Mouse (Mus musculus) lung, postnatal 0 days (tissue): ENCODE measurements around the gene Fcrl6. TPM values are rescaled to one million over a fixed set of nuclear protein-coding genes. Genes with fewer than 3 reads are reported as not detected.

Experiments used
- ATAC-seq: fragments of 200-750 bp; cut with Nextera tagmentation; 2 replicates; pipeline ENCODE4 v1.8.0; 2017; ENCODE audit warnings: moderate library complexity
- DNase-seq: peaks from one replicate; pipeline ENCODE4 v3.0.0-alpha.2; 2016; ENCODE audit warnings: low spot score
- H3K27ac ChIP-seq: fragments of 300-500 bp; sonication (generic); 2 replicates; pipeline ENCODE4 v1.5.1; 2014; ENCODE audit warnings: antibody characterized with exemption, mild to moderate bottlenecking, low read length, mixed read lengths
- H3K27me3 ChIP-seq: fragments of 300-500 bp; sonication (generic); replicated peaks from 2 replicates; pipeline ENCODE4 v1.6.1; 2014; ENCODE audit warnings: low read length, mixed read lengths; ENCODE audit not compliant: insufficient read depth
- H3K36me3 ChIP-seq: fragments of 300-500 bp; sonication (generic); 2 replicates; pipeline ENCODE4 v1.6.1; 2014; ENCODE audit warnings: low read length, mixed read lengths; ENCODE audit not compliant: insufficient read depth
- H3K4me1 ChIP-seq: fragments of 300-500 bp; sonication (generic); 2 replicates; pipeline ENCODE4 v1.6.1; 2014; ENCODE audit warnings: antibody characterized with exemption, low read depth, low read length, mixed read lengths; ENCODE audit not compliant: insufficient read depth
- H3K4me2 ChIP-seq: fragments of 300-500 bp; sonication (generic); replicated peaks from 2 replicates; pipeline ENCODE4 v1.6.1; 2014; ENCODE audit warnings: low read depth, mild to moderate bottlenecking, low read length, moderate library complexity, mixed read lengths
- H3K4me3 ChIP-seq: fragments of 300-500 bp; sonication (generic); 2 replicates; pipeline ENCODE4 v1.5.1; 2014; ENCODE audit warnings: low read depth, low read length
- H3K9ac ChIP-seq: fragments of 300-500 bp; sonication (generic); replicated peaks from 2 replicates; pipeline ENCODE4 v1.6.1; 2014; ENCODE audit warnings: low read depth, mild to moderate bottlenecking
- H3K9me3 ChIP-seq: fragments of 300-500 bp; sonication (generic); 2 replicates; pipeline ENCODE4 v1.6.1; 2016; ENCODE audit warnings: low read length, mixed read lengths
- CTCF ChIP-seq: IDR thresholded peaks from 2 replicates; pipeline ENCODE4 v1.5.1; 2016; ENCODE audit warnings: antibody characterized with exemption, mild to moderate bottlenecking
- EP300 ChIP-seq: IDR thresholded peaks from 2 replicates; pipeline ENCODE4 v1.6.1; 2016; ENCODE audit warnings: antibody characterized with exemption, mild to moderate bottlenecking, control low read depth
- WGBS: fragments of 180-500 bp; shearing (Covaris S2); extraction: QIAGEN DNeasy Blood & Tissue Kit; methylation state at CpG from one replicate; pipeline ENCODE4 v1.1.7; 2014; 5-methylcytosine and 5-hydroxymethylcytosine counted together
- polyA plus RNA-seq: library from polyadenylated mRNA; unstranded; fragments of >200 nt; fragmentation: Nextera tagmentation; extraction: Ambion mirVana; gene quantifications from 2 replicates; pipeline ENCODE4 v1.2.1, GENCODE M21; 2015

Gene Fcrl6
- polyA plus RNA-seq, 1 experiment from 2014 or later = not detected

DNA sequence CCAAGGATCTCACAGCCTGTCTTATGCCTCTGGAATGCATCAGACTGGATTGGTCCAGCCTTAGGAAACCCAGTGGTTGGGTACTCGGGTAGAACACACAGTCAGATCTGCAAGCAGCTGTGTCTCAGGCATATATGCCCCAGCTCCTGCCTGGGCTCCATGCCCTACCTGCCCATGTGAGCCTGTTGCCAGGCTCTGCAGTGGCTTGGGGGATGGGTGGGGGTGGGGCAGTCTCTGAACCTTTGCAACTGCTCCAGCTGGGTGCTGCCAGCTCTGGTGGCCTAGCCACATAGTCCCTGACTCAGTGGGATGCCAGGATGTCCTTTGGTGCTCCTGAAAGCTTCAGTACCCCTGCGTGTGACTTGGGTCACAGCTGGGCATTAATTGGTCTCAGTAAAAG is 53.0 kb downstream of the Fcrl6 start:
- H3K4me3 ChIP-seq = 0 out of 2 replicates have a peak overlapping the region, but pooled peaks have one; percentile 46
- H3K4me2 ChIP-seq = peak overlapping the region; percentile 71
- no peak overlapping the region for H3K9ac ChIP-seq
- TF ChIP-seq EP300 = no peak
- no peak for TF ChIP-seq CTCF
- H3K9me3 ChIP-seq = no peaks in the 10 kb centered on the region
- no peak overlapping the region for H3K27ac ChIP-seq
- no peak for DNase-seq
- no peaks in the 10 kb centered on the region for H3K36me3 ChIP-seq
- WGBS = 21% methylated on average over 2 of the region's 2 CpGs
- peaks cover 10% of the 10 kb centered on the region; the same call in 1 of the 2 replicates for H3K4me1 ChIP-seq
- ATAC-seq = peak; percentile 15; the same call in 1 of the 2 replicates
- H3K27me3 ChIP-seq = no peaks in the 10 kb centered on the region

DNA sequence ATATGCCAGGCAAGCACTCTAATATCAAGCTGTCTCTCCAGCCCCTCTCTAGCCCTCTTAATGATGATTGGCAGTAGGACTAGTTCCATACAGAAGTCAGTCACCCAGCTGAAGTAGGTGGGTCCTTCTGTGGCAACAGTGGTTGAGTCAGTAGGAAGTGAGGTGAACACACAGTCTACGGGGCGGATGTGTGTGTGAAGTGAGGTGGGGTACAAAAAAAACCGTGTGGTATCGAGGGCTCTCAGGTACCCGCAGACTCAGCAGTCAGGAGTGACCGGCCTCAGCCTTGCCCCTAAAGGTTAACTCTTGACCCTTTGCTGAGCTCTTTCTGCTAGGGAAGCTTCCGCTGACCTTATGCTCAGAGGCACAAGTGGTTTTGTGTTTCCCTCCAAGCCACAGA is 53.9 kb downstream of the Fcrl6 start:
- WGBS = 37% methylated on average over 7 of the region's 7 CpGs
- Histone ChIP-seq H3K9me3 (no peaks in the 10 kb centered on the region), H3K36me3 (no peaks in the 10 kb centered on the region), H3K4me1 (peaks cover 10% of the 10 kb centered on the region; the same call in 1 of the 2 replicates), H3K27ac (no peak overlapping the region), H3K27me3 (no peaks in the 10 kb centered on the region), H3K4me3 (no peak overlapping the region), H3K4me2 (0 out of 2 replicates have a peak overlapping the region, but pooled peaks have one; percentile 8), H3K9ac (no peak overlapping the region)
- DNase-seq (peak; percentile 58), ATAC-seq (no peak; the same call in 1 of the 2 replicates)
- TF ChIP-seq CTCF = no peak
- no peak for TF ChIP-seq EP300

Other genes with a start within 250 kb of the Fcrl6 start
- gene Pigm, start 226.0 kb downstream of the Fcrl6 start, polyA plus RNA-seq = 3.5 and 3.9 TPM in 2 replicates
- 4.7 and 5.3 TPM in 2 replicates for gene Slamf9, start 127.2 kb downstream of the Fcrl6 start, polyA plus RNA-seq
- 1.1 and 1.3 TPM in 2 replicates for gene Igsf9, start 120.8 kb downstream of the Fcrl6 start, polyA plus RNA-seq
- gene Tagln2, start 102.5 kb downstream of the Fcrl6 start, polyA plus RNA-seq = 739 and 823 TPM in 2 replicates
- gene Cfap45, start 81.8 kb downstream of the Fcrl6 start, polyA plus RNA-seq = 12.2 and 13.1 TPM in 2 replicates
- gene Vsig8, start 46.6 kb downstream of the Fcrl6 start, polyA plus RNA-seq = 0.39 and 0.44 TPM in 2 replicates
- gene Slamf8, start 12.0 kb downstream of the Fcrl6 start, polyA plus RNA-seq = 0.07 and 0.19 TPM in 2 replicates
- gene Dusp23, start 30.4 kb upstream of the Fcrl6 start, polyA plus RNA-seq = 18.6 and 21.8 TPM in 2 replicates
- gene Crp, start 95.5 kb upstream of the Fcrl6 start, polyA plus RNA-seq = 0.07 TPM in 1 of 2 replicates, not detected in the other